In genomic region chr14:105495161-105495560, GRCm38 (mm10) we compare ENCODE assay signal across 19 mouse cellular contexts.
DNase-seq lines count a peak whose midpoint lies in the region; ATAC-seq lines count a peak whose summit lies in the region.
"Had no signal": no experiment of that assay in that cellular context is flagged by ENCODE, and none has a peak within 500 bp of the region (broad histone marks: within the 10 kb centered on the region; RNA-seq: fewer than 3 reads in every experiment).

No protein-coding gene starts in this region.

- H3K4me3 ChIP-seq in limb, embryonic 11.5 days (ENCODE audit: low read depth, low read length), result no peak overlapping the region
- H3K4me3 ChIP-seq in limb, embryonic 10.5 days, result no peak overlapping the region
- H3K4me3 ChIP-seq in forebrain, embryonic 14.5 days (ENCODE audit: low read depth, low read length), result no peak overlapping the region
- no peak overlapping the region for H3K4me3 ChIP-seq in neural tube, embryonic 13.5 days
- H3K4me3 ChIP-seq: embryonic facial prominence, embryonic 15.5 days; hindbrain, embryonic 15.5 days; left cerebral cortex, adult 2 months; megakaryocyte, embryonic 14.5 days had no signal

- ATAC-seq in limb, embryonic 11.5 days (ENCODE audit: insufficient number of reproducible peaks, low FRiP score, low TSS enrichment, low read depth), result no peak
- ATAC-seq in forebrain, embryonic 14.5 days, result peak; percentile 82
- ATAC-seq in neural tube, embryonic 13.5 days (ENCODE audit: low read depth), result peak; percentile 64; the same call in 1 of the 2 replicates
- ATAC-seq: liver, postnatal 0 days had no signal

- peaks cover 3% of the 10 kb centered on the region; the same call in 1 of the 2 replicates for H3K4me1 ChIP-seq in limb, embryonic 11.5 days (ENCODE audit: control insufficient read depth, insufficient read depth, low read length)
- peaks cover 31% of the 10 kb centered on the region for H3K4me1 ChIP-seq in limb, embryonic 10.5 days
- H3K4me1 ChIP-seq in forebrain, embryonic 14.5 days (ENCODE audit: control insufficient read depth, insufficient read depth, low read length), result peaks cover 11% of the 10 kb centered on the region
- H3K4me1 ChIP-seq in neural tube, embryonic 13.5 days (replicated peaks), result peaks cover 33% of the 10 kb centered on the region
- H3K4me1 ChIP-seq: megakaryocyte, embryonic 14.5 days had no signal

- no peak overlapping the region for H3K9ac ChIP-seq in limb, embryonic 11.5 days (ENCODE audit: low read length)
- H3K9ac ChIP-seq in forebrain, embryonic 14.5 days (ENCODE audit: low read length), result no peak overlapping the region
- H3K9ac ChIP-seq in neural tube, embryonic 13.5 days, result no peak overlapping the region
- H3K9ac ChIP-seq: embryonic facial prominence, embryonic 15.5 days; hindbrain, embryonic 15.5 days; liver, postnatal 0 days had no signal

- no peaks in the 10 kb centered on the region for H3K9me3 ChIP-seq in limb, embryonic 11.5 days (ENCODE audit: control insufficient read depth, low read length)
- no peaks in the 10 kb centered on the region for H3K9me3 ChIP-seq in limb, embryonic 10.5 days (replicated peaks)
- no peaks in the 10 kb centered on the region for H3K9me3 ChIP-seq in forebrain, embryonic 14.5 days (replicated peaks; ENCODE audit: control insufficient read depth, low read length)
- H3K9me3 ChIP-seq in neural tube, embryonic 13.5 days, result no peaks in the 10 kb centered on the region
- H3K9me3 ChIP-seq: embryonic facial prominence, embryonic 15.5 days; hindbrain, embryonic 15.5 days; megakaryocyte, embryonic 14.5 days had no signal

- no peaks in the 10 kb centered on the region for H3K27me3 ChIP-seq in limb, embryonic 11.5 days (ENCODE audit: control insufficient read depth, insufficient read depth, low read length)
- H3K27me3 ChIP-seq in limb, embryonic 10.5 days (ENCODE audit: low read depth, poor library complexity, severe bottlenecking), result no peaks in the 10 kb centered on the region
- H3K27me3 ChIP-seq in forebrain, embryonic 14.5 days (replicated peaks; ENCODE audit: control insufficient read depth, insufficient read depth, low read length), result no peaks in the 10 kb centered on the region
- H3K27me3 ChIP-seq in neural tube, embryonic 13.5 days, result no peaks in the 10 kb centered on the region
- H3K27me3 ChIP-seq: embryonic facial prominence, embryonic 15.5 days; hindbrain, embryonic 15.5 days; megakaryocyte, embryonic 14.5 days had no signal

- no peak overlapping the region for H3K4me2 ChIP-seq in limb, embryonic 11.5 days (ENCODE audit: low read depth, severe bottlenecking)
- H3K4me2 ChIP-seq in forebrain, embryonic 14.5 days (ENCODE audit: low read length), result no peak overlapping the region
- H3K4me2 ChIP-seq in neural tube, embryonic 13.5 days, result no peak overlapping the region
- H3K4me2 ChIP-seq: embryonic facial prominence, embryonic 15.5 days; hindbrain, embryonic 15.5 days had no signal

- no peak overlapping the region for H3K27ac ChIP-seq in limb, embryonic 11.5 days (replicated peaks; ENCODE audit: low read depth, low read length)
- H3K27ac ChIP-seq in limb, embryonic 10.5 days, result no peak overlapping the region
- H3K27ac ChIP-seq in forebrain, embryonic 14.5 days (ENCODE audit: low read depth, low read length), result no peak overlapping the region
- H3K27ac ChIP-seq in neural tube, embryonic 13.5 days (replicated peaks), result no peak overlapping the region
- H3K27ac ChIP-seq: embryonic facial prominence, embryonic 15.5 days; hindbrain, embryonic 15.5 days; left cerebral cortex, adult 2 months had no signal

- WGBS in limb, embryonic 11.5 days, result 5% methylated on average over 2 of the region's 2 CpGs
- WGBS in limb, embryonic 10.5 days, result 12% methylated on average over 2 of the region's 2 CpGs
- WGBS in forebrain, embryonic 14.5 days, result 56% methylated on average over 2 of the region's 2 CpGs
- 14% methylated on average over 2 of the region's 2 CpGs for WGBS in neural tube, embryonic 13.5 days

- DNase-seq in limb, embryonic 11.5 days (ENCODE audit: low spot score), result peak; percentile 34
- DNase-seq in limb, embryonic 10.5 days (ENCODE audit: low spot score), result no peak
- DNase-seq in brain, adult 2 months (ENCODE audit: low read depth, low spot score), result peak; percentile 15
- DNase-seq in forebrain, embryonic 14.5 days (ENCODE audit: low spot score), result peak; percentile 76
- DNase-seq in layer of hippocampus, adult 11-12 months (ENCODE audit: low spot score), result no peak
- DNase-seq in ovary, postnatal 10 days (ENCODE audit: low spot score), result no peak
- DNase-seq: cerebellum, postnatal 25 days; gastrocnemius, postnatal 14 days; kidney, adult 11 months; kidney, postnatal 14 days; liver; liver, postnatal 0 days; lung, postnatal 14 days; thymus, adult 18-20 months had no signal

- no peaks in the 10 kb centered on the region for H3K36me3 ChIP-seq in limb, embryonic 11.5 days (ENCODE audit: control insufficient read depth, insufficient read depth, low read length)
- H3K36me3 ChIP-seq in limb, embryonic 10.5 days, result no peaks in the 10 kb centered on the region
- H3K36me3 ChIP-seq in forebrain, embryonic 14.5 days (ENCODE audit: control insufficient read depth, insufficient read depth, low read length), result no peaks in the 10 kb centered on the region
- H3K36me3 ChIP-seq in neural tube, embryonic 13.5 days, result no peaks in the 10 kb centered on the region
- H3K36me3 ChIP-seq: embryonic facial prominence, embryonic 15.5 days; hindbrain, embryonic 15.5 days had no signal

Comparison
In these comparisons a context has a peak if more than half of its experiments do, and no peak if none do; other contexts are left out.
1. DNase-seq: peak in limb, embryonic 11.5 days (single experiment), brain, adult 2 months (single experiment) and forebrain, embryonic 14.5 days (single experiment); none in limb, embryonic 10.5 days (single experiment), layer of hippocampus, adult 11-12 months (single experiment) and ovary, postnatal 10 days (single experiment).